Mouse (Mus musculus): ENCODE measurements at regions not wholly inside any gene's neighbourhood (a gene's known extent, or its start where the extent isn't known, plus 50 kb on each side); places are given as distances from the start of the nearest gene placed in this dataset.

DNA sequence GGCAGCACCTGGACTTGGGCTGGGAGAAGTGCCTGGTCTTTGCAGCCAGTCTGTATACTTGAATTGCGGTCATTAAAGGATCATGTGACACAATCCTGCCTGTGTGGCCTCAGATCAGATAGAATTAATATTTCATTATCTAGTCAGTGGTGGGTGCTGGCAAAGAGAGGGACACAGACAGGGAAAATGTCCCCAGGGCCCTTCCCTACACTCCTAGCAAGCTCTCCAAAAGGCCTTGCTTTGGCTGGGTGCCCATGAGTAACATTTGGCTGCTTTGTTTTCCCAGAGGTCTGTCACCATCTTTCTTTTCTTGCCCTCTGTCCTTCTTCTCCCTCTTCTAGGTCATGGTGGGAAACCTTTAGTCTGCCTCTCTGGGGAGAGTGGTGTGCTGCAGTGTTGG lies 260.3 kb downstream of the Bcl11a start:
- no peak for DNase-seq (ENCODE audit: low spot score in 2 of 2)

DNA sequence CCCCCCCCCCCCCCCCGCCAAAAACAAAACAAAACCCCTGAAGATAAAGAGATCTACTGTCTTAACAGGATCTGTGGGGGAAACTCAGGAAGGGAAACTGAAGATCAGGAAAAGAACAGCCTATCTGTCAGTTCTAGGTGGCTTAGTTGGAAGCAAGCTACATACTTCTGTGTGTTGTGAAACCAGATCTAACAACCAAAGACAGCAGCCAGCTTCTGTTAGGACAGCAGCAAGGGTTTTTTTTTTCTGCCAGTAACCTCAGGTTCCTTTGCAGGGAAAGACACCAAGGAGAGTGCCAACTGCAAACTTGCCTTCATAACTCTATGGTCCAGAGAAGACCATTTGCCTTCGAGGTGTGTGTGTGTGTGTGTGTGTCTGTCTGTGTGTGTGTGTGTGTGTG lies 261.2 kb downstream of the Bcl11a start:
- no peak for DNase-seq (ENCODE audit: low spot score in 2 of 2)

DNA sequence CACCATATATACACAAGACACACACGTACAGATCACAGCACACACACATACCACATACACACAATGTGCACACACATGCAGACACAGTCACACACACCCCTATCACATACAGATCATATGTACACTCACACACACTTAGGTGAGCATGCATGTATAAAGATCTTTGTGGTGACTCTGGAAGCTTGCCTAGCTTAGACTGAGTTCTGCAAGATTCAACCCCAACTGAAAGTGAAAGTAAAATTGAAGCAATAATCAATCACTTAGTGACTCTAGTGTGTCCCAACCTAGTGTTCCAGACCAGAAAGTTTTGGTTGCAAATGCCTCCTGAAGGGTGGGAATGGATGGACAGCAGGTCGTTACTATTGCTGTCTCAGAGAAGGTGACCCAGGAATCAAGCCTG lies 262.8 kb downstream of the Bcl11a start:
- DNase-seq (ENCODE audit: low spot score in 2 of 2): no peak

DNA sequence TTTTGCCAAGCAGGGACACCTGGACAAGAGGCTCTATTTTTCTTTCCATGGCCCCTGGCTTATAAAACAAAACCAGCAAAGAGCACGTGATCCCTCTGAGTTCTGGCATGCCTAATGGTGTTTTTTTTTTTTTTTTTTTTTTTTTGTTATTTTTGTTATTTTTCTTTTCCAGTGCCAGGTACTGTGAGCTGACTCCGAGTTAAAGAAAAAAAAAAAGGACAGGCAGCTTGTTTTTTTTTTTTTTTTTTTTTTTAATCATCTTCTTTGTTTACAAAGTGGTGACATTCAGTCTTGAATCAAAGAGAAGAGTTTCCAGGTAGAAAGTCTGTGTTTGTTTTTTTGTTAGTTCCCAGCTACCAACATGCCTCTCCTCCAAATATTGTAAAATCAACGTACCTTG lies 263.8 kb downstream of the Bcl11a start:
- DNase-seq (ENCODE audit: low spot score in 2 of 2): no peak

DNA sequence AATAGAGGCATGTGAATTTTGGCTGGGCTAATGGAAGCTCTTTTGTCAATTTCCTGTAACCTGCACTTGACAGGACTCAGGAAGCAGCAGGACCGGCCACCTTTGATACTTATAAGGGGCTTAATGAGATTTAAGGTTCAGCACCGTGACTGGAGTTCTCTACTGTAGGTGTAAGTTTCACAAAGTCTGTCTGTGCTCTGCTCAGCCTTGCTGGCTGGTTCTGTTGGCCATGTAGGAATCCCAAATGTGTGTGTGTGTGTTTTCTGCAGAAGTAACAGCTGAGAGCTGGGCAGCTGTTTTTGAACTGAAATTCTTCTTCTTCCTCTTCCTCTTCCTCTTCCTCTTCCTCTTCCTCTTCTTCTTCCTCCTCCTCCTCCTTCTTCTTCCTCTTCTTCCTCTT lies 264.3 kb downstream of the Bcl11a start:
- DNase-seq (ENCODE audit: low spot score in 2 of 2): no peak

DNA sequence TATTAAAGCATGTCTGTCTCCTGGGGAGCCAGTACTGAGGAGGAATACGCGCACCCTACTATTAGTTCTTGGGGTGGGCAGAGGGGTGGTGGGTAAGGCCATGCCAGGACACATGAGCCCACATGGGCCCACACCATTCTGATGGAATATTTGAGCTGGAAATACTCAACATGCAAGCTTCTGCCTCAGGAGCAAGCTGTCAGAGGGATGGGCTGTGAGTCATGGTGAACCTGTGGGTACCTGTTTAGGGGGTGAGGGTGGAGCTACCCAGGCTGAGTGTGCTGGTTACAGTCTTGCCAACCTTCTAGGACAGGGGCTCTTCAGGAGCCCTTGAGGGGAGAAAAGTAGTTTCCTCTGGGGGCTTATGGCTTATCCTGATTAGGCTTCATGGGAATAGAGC lies 264.9 kb downstream of the Bcl11a start:
- DNase-seq (ENCODE audit: low spot score in 2 of 2): no peak

DNA sequence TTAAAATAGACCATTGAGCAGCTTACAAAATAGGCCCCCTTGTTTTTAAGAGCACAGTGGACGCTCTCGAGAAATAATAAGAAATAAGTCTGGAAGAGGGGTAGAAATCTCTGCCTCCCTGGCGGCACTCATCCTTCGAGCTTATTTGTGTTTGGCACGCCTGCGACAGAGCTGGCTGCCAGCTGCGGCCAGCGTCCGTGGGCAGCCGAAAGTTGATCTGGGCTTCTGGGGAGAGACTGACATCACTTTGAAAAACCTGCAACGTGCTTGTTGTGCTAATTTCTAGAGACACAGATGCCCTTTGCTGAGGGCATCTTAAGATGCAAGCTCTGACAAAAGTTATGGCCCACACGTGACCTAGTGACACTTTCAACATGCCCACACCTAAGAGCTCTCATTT lies 269.4 kb downstream of the Bcl11a start:
- DNase-seq (ENCODE audit: low spot score in 2 of 2): no peak

DNA sequence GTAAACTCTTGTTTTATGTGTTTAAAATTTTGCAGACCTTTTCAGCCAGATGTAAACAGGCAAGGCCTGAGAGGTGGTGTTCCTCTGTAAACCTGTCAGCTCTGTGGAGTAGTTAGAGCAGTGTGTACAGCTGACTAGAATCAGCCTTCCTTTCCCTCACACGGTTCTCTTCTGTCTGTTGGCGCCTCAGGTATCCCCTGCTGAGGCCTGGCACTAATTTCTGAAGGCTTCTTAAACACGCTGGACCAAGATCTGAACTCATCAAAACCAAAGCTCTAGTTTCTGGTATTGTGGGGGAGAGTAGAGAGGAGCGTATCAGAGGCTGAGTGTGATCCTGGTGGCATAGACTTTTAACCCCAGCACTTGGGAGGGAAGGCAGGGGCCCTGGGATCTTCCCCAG lies 270.9 kb downstream of the Bcl11a start:
- no peak for DNase-seq (ENCODE audit: low spot score in 2 of 2)

DNA sequence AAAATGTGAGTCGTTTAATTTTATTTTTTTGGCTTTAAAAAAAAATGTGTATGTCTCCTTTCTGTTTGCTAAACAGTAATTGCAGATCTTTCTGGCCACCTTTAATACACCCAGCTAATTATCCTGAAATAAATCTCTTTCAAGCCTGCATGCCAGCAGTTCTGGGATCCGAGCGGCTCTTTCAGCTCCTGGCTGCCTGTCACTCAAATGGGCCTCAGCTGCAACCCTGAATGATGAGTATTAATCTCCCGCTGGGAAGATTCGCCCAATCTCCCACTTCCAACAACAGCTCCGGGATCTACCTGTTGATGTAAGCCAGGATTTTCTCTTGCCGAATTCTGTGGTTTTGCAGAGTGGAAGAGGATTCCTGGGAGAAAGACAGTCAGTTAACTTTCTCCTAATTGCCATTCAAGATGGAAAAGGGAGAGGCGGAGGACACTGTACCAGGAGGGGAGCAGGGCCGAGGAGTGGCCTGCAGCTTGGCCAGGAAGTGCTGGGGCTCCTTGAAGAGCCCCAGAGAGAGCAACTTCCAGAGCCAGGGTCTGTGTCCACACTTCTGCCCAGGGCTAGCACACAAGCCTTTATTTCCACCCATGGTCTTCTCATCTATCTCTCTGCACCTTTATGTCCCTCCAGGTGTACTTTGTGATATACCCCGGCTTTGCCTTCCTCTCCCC lies 272.2 kb downstream of the Bcl11a start:
- no peak for DNase-seq (ENCODE audit: low spot score in 2 of 2)

DNA sequence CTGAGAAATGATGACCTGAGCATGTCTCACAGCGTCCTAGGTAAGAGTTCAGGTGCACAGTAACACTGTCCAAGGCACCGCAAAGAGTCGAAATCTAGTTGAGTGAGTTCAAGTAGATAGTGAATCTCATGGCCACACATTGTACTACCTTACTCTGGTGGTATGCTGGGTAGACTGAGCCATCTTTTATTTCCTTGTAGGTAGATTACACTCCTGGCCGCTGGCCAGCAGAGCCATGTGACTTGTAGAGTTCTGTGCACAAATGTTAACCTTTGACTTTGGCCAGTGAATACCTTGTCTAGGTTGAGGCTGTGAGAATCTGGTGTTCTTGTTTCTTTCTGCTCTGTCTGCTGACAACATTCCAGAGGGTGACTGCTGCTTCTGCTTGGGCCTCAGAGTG lies 273.0 kb downstream of the Bcl11a start:
- DNase-seq (ENCODE audit: low spot score in 2 of 2): no peak

DNA sequence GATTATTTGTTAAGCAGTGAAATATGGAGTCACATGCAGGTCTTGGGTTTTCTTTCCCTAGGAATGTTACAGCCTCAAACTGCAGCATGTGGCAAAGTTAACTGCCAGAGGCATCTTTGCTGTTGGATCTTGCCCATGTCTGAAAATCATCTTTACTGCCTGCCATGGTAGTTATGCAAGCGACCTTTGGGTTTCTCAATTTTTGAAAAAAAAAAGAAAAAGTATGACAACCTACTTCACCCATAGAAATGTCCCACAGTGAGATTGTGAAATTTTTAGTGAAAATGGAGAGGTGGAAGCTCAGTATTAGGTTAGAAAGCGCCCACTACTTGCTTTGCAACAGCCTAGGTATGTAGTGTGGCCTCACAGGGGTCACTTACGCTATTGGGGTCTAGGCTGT lies 274.2 kb downstream of the Bcl11a start:
- DNase-seq (ENCODE audit: low spot score in 2 of 2): no peak

DNA sequence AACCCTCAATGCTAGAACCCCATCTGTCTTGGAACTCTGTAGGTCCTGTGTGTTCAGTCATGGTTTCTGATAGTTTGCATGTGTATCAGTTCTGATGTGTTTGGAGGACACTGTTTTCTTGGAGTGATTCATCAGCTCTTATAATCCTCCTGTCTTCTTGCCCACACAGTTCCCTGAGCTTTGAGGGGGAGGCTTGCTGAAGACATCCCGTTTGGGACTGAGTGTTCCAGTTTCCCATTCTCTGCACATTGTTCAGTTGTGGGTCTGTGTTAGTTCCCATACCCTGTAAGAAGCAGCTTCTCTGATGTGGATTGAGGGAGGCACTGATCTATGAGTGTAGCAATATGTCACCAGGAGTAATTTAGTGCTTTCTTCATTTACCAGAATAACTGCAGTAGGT lies 275.2 kb downstream of the Bcl11a start:
- DNase-seq (ENCODE audit: low spot score in 2 of 2): no peak

DNA sequence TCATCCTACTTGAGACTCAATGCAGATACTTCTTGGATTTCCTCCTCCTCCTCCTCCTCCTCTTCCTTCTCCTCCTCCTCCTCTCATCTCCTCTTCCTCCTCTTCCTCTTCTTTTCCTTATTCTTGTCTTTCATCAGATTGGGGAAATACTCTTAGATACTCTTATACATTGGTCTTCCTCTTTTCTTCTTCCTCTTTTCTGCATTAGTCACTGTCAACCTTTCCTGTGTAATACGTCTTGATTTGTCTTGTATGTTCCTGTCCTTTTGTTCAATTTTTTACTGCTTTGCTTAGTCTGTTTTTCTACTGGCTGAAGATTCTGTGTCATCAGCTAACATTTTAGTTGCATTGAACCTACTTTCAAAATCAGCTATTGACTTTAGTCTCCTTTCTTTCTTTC lies 279.5 kb downstream of the Bcl11a start:
- DNase-seq (ENCODE audit: low spot score in 2 of 2): no peak

DNA sequence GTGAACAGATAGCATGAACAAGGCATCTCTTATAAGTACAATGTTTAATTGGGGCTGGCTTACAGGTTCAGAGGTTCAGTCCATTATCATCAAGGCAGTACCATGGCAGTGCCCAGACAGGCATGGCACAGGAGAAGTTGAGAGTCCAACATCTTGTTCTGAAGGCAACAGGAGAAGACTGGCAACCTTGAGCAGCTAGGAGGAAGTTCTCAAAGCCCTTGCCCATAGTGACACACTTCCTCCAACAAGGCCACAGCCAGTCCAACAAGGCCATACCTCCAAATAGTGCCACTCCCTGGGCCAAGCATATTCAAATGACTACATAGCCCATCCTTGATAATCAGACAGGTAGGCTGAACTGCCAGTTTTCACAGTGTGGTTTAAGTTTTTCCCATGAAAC lies 281.2 kb downstream of the Bcl11a start:
- no peak for DNase-seq (ENCODE audit: low spot score in 2 of 2)

DNA sequence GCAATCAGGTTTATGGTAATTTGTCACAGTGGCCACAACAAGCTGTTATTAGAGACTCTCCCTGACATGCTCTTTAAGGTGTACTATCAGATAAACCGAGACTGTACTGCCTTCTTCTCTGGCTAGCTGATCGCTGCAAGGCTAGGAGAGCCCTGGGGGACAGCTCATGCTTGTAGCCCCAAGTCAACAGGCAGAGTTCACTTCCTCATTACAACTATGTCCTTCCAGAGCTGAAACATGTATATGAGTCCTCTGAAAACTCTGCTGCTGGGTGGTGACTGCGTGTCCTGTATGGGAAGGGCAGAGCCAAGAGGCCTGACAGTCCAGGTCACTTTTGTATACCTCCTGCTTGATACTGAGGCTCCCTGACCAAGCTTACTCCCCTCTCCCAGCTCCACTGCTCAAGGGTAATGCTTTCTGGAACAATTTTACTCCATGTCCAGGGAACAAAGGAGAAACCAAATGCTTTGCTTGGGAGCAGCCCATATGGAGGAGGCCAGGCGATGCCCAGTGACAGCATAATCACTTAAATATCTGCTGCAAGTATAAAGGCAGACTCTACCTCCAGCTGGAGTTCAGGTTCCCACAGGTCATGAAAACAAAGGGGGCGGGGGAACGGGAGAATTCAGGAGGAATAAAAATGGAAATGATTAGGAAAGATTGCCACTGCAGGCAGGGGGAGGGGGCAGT lies 284.3 kb downstream of the Bcl11a start:
- DNase-seq (ENCODE audit: low spot score in 2 of 2): no peak

DNA sequence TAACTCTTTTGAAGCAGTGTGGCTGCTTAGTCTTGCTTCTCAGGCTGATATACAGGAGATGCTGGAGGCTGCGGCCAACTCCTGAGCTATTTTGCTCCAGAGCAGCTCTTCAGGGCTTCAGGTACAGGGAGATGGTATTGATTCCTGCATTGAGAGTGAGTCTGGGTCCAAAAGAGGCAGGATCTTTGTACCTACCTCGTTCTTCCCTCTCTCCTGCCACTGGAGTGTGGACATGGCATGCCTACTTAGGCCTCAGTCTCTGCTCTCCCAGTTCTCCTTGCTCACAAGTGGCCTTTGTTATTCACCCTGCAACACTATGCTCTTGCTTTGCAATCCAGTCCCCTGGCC lies 284.8 kb downstream of the Bcl11a start:
- DNase-seq (ENCODE audit: low spot score in 2 of 2): no peak

DNA sequence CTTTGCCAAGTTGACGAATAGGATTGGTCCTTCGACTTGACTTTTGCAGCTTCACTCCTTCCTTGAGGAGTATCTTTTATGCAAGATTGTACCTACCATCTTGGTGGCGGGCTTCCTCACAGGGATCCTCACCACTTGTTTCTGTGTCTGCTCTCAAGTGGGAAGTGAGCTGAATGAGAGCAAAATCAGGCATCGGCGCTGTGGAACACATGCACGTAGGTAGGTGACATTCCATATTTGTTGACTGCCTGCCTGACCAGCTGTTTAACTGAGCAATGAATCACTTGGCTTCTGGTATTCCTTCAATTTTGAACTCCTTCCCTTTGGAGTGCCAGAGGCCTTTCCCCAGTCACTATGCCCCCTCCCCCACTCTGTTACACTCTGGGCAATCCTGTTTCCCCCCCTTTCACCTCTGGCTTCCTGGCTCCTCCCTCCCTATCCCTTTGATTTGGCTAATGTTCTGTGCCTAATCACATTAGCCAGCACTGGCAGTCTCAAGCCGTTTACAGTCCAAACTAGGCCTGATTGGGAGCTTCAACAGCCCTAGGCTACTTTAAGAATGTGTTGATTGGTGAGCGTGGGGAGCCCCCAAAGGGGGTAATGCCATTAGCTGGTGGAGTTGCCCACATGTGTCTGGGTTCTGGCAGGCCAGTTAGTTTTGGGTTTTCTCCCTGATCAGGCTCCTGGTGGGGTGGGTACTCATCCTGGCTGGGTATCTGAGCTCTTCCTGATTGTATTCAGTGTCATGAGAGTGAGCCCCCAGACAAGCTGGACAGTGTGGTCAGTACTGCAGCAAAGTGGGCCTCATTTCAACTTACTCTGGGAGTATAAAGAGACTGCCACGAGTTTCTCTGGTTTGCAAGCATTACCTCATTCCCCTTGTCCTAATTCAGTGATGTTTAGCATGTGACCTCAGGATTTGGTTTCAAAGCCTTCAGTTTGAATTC lies 285.8 kb downstream of the Bcl11a start:
- DNase-seq (ENCODE audit: low spot score in 2 of 2): peak; percentile 21 to 30

DNA sequence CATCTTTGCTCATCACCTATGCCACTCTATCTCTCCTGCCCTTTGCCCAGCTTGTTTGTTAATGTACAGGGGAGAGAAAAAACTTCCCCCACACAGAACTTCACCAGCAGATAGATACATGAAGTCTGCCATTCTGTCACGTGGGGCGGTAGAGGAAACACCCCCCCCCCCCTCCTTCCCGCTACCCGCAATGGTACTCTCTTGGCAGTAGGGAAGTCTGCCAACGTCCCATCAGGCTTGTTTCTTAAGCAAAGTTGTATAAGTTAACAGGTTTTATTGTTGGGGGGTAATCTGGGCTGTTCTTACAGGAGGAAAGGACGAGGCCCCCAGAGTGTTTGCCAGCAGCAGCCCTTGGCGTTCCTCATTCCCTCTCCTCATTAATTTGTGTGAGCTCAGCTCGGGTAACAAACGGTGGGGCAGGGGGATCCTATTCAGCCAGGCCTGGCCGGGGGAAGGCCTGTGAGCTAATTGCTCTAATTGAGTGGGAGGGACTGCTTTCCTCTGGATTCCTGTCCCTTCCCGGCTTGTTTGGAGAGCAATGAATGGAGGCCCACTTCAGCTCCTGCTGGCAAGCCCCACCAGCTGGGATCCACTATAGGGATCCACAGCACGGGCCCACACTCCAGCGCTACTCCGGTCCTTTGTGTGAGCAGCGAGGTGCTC lies 292.5 kb downstream of the Bcl11a start:
- DNase-seq (ENCODE audit: low spot score in 2 of 2): peak in 1 of 2 experiments; percentile 29

DNA sequence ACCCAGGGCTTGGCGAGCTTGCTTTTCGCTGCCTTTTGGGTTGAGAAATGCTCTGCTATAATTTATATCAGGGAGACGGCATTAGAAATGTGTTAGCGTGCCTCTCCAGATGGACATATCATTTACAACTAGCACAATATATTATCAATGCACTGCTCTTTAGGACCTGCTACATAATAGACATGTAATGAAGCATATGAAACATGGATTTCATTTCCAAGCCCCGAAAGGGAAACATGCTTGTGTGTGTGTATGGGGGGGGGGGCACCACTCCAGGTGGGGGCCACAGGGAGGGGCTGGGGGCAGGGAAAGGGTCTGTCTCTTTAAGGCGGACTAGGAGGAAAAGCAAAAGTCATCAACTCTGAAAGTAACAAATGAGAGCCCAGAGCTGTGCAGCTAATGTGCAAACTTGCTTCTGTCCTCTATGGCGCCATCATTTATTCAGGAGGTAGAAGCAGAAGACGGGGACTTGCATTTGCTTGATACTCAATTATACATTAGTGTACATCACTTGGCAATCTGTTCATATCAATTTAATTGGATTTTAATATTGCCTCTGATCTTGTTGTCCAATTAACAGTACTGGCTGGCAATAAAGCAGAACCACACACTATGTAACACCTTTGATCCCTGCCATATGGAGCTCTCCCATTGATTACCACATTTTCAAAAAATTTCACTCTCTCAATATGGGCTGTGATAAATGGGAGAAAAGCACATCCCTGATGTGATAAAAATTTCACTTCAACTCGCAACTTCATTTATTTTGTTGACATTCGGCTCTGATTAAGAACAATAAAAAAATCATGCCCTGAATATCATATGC lies 293.2 kb downstream of the Bcl11a start:
- no peak for DNase-seq (ENCODE audit: low spot score in 2 of 2)

DNA sequence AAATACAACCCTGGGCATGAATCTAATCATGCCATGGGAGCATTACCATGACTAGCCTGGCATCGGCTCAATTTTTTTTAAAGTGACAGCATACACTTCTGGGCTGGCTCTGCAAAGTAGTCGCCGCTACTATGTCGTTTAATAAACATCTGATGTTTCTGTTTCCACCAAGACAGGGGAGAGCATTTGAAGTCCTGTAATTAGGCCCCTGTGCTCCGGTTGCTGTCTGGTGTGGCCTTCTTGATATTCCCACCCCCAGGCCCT lies 293.8 kb downstream of the Bcl11a start:
- no peak for DNase-seq (ENCODE audit: low spot score in 2 of 2)

DNA sequence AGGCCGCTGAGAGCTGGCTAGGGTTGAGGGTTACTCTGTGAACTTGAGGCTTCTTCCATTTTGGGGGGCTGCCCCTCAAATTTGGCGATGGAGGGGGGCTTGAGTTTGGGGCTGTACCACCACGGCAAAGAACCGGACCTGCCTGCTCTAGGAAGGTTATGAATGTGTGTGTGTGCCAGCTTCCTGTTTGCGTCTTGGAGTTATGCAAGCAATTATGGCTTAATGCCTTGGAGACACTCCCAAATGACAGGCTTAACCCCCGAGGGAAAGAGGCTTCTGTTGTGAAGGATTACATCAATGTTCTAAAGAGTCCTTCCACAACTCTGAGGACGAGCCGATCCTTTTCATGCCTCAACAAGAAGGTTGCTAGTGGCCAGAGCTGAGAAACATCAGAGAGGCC lies 294.1 kb downstream of the Bcl11a start:
- no peak for DNase-seq (ENCODE audit: low spot score in 2 of 2)
